Mouse (Mus musculus): Measurements from ENCODE around the gene Vmn2r4.
"Not testable (repeated sequence)": the region's sequence is repeated elsewhere in the genome, so short reads cannot be mapped to it uniquely, and the experiment has no call there.

The Vmn2r4 gene

GRCm38 (mm10) chr3:64415268-64415667, at the start of gene Vmn2r4:
TSS of gene Vmn2r4 (minus strand) at chr3:64415368.
- not testable (repeated sequence) for DNase-seq (ENCODE audit: low spot score)

GRCm38 (mm10) chr3:64434261-64434660, 19.1 kb upstream of the Vmn2r4 start:
- DNase-seq (ENCODE audit: low spot score), result not testable (repeated sequence)

GRCm38 (mm10) chr3:64428117-64428798, 13.1 kb upstream of the Vmn2r4 start:
- DNase-seq (ENCODE audit: low spot score), result not testable (repeated sequence)

GRCm38 (mm10) chr3:64422141-64422540, 7.0 kb upstream of the Vmn2r4 start:
- not testable (repeated sequence) for DNase-seq (ENCODE audit: low spot score)

GRCm38 (mm10) chr3:64417477-64417876, 2.3 kb upstream of the Vmn2r4 start:
- not testable (repeated sequence) for DNase-seq (ENCODE audit: low spot score)

GRCm38 (mm10) chr3:64414253-64414652, 915 bp downstream of the Vmn2r4 start:
- DNase-seq (ENCODE audit: low spot score), result not testable (repeated sequence)

- no peak for DNase-seq (ENCODE audit: low spot score)
Observed at GRCm38 (mm10) chr3:64359286-64360035, 55.7 kb downstream of the Vmn2r4 start.
